Mouse (Mus musculus) midbrain, embryonic 16.5 days (tissue): Measurements from ENCODE around the gene Izumo1. TPM values are rescaled to one million over a fixed set of nuclear protein-coding genes. Genes with fewer than 3 reads are reported as not detected.

Experiments used
- ATAC-seq: fragments of 200-750 bp; cut with Nextera tagmentation; 2 replicates; pipeline ENCODE4 v1.8.0; 2017; ENCODE audit warnings: moderate TSS enrichment
- H3K27ac ChIP-seq: fragments of 300-500 bp; sonication (generic); 2 replicates; pipeline ENCODE4 v1.5.1; 2014; ENCODE audit warnings: mild to moderate bottlenecking, low read length, mixed read lengths
- H3K27me3 ChIP-seq: fragments of 300-500 bp; sonication (generic); 2 replicates; pipeline ENCODE4 v1.6.1; 2014; ENCODE audit warnings: low read depth, low read length, mixed read lengths; ENCODE audit not compliant: control insufficient read depth, insufficient read depth
- H3K36me3 ChIP-seq: fragments of 300-500 bp; sonication (generic); 2 replicates; pipeline ENCODE4 v1.6.1; 2014; ENCODE audit warnings: mild to moderate bottlenecking, low read length, moderate library complexity, mixed read lengths; ENCODE audit not compliant: control insufficient read depth, insufficient read depth
- H3K4me1 ChIP-seq: fragments of 300-500 bp; sonication (generic); 2 replicates; pipeline ENCODE4 v1.6.1; 2014; ENCODE audit warnings: mild to moderate bottlenecking, low read length, mixed read lengths; ENCODE audit not compliant: control insufficient read depth, insufficient read depth
- H3K4me2 ChIP-seq: fragments of 300-500 bp; sonication (generic); 2 replicates; pipeline ENCODE4 v1.6.1; 2014; ENCODE audit warnings: mild to moderate bottlenecking, low read length, mixed read lengths
- H3K4me3 ChIP-seq: fragments of 300-500 bp; sonication (generic); 2 replicates; pipeline ENCODE4 v1.5.1; 2014; ENCODE audit warnings: low read depth, mild to moderate bottlenecking, low read length, moderate library complexity, mixed read lengths
- H3K9ac ChIP-seq: fragments of 300-500 bp; sonication (generic); 2 replicates; pipeline ENCODE4 v1.6.1; 2014; ENCODE audit warnings: low read depth, low read length, mixed read lengths
- H3K9me3 ChIP-seq: fragments of 300-500 bp; sonication (generic); replicated peaks from 2 replicates; pipeline ENCODE4 v1.6.1; 2014; ENCODE audit warnings: mild to moderate bottlenecking, low read length, mixed read lengths; ENCODE audit not compliant: control insufficient read depth, poor library complexity, severe bottlenecking
- WGBS: fragments of 180-500 bp; shearing (Covaris S2); extraction: QIAGEN DNeasy Blood & Tissue Kit; methylation state at CpG from one replicate; pipeline ENCODE4 v1.1.7; 2014; 5-methylcytosine and 5-hydroxymethylcytosine counted together
- polyA plus RNA-seq: library from polyadenylated mRNA; unstranded; fragments of >200 nt; fragmentation: Nextera tagmentation; extraction: Ambion mirVana; gene quantifications from 2 replicates; pipeline ENCODE4 v1.2.1, GENCODE M21; 2015

Izumo1 gene
- polyA plus RNA-seq, 1 experiment from 2014 or later, result not detected

DNA sequence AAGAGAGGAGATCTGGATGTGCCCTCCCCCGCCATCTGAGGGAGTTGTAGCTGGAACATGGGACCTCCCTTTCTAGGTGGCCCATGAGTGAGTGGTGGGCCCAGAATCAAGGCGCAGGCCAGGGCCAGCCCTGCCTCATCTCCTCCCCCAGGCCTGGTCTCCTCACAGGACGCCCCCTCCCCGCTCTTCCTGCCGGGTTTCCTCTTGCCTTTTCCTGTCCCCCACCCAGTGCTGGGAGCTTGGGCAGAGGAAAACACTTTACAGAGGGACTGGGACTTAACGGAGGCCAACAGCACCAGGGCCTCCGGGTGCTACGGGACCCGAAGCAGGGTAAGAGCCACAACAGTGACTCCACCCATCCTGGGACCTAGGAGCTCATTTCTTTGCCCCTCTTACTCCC, 5.7 kb downstream of the Izumo1 start, which contains the start of gene Rasip1:
Gene Rasip1, plus strand, starts transcription at position 228 of the 400 bp plus-strand sequence.
- no peaks in the 10 kb centered on the region for H3K36me3 ChIP-seq
- peak within 1 kb of the TSS; percentile 93 for H3K27ac ChIP-seq
- 92% methylated on average over 9 of the region's 9 CpGs for WGBS
- peaks cover 2% of the 10 kb centered on the region for H3K27me3 ChIP-seq
- H3K4me3 ChIP-seq, result peak within 1 kb of the TSS; percentile 61
- peak within 1 kb of the TSS; percentile 90 for H3K4me2 ChIP-seq
- peak within 1 kb of the TSS; percentile 92 for H3K9ac ChIP-seq
- H3K4me1 ChIP-seq, result peaks cover 9% of the 10 kb centered on the region; the same call in 1 of the 2 replicates
- H3K9me3 ChIP-seq, result no peaks in the 10 kb centered on the region
- ATAC-seq, result no peak

DNA sequence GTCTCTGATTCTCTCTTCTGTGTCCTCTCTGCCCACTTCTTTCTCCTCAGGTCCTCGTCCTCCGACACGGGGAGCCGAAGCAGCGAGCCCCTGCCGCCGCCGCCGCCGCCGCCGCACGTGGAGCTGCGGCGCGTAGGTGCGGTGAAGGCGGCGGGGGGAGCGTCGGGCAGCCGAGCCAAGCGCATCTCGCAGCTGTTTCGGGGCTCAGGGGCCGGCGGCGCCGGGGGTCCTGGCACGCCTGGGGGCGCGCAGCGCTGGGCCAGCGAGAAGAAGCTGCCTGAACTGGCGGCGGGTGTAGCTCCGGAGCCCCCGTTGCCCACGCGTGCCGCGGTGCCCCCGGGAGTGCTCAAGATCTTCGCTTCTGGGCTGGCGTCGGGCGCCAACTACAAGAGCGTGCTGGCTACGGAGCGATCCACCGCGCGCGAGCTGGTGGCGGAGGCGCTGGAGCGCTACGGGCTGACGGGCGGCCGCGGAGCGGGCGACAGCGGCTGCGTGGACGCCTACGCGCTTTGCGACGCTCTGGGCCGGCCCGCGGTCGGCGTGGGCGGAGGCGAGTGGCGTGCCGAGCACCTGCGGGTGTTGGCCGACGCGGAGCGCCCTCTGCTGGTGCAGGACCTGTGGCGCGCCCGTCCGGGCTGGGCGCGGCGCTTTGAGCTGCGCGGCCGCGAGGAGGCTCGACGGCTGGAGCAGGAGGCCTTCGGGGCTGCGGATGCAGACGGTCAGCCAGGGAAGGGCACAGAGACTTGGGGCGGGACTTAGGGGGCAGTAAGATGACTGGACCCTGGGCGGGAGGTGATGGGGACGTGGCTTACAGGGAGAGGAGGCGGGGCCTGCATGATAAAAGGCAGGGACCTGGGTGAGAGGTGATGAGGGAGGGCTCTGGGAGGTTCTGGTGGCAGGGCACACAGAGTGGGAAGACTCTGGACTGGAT, 7.0 kb downstream of the Izumo1 start:
- Histone ChIP-seq H3K9me3 (no peaks in the 10 kb centered on the region), H3K27ac (peak overlapping the region; percentile 93), H3K27me3 (peaks cover 2% of the 10 kb centered on the region), H3K36me3 (no peaks in the 10 kb centered on the region; the same call in 1 of the 2 replicates), H3K4me3 (peak overlapping the region; percentile 61), H3K9ac (peak overlapping the region; percentile 92), H3K4me1 (peaks cover 11% of the 10 kb centered on the region; the same call in 1 of the 2 replicates), H3K4me2 (peak overlapping the region; percentile 90)
- under 1% methylated on average over 104 of the region's 105 CpGs for WGBS
- peak; percentile 89 for ATAC-seq

DNA sequence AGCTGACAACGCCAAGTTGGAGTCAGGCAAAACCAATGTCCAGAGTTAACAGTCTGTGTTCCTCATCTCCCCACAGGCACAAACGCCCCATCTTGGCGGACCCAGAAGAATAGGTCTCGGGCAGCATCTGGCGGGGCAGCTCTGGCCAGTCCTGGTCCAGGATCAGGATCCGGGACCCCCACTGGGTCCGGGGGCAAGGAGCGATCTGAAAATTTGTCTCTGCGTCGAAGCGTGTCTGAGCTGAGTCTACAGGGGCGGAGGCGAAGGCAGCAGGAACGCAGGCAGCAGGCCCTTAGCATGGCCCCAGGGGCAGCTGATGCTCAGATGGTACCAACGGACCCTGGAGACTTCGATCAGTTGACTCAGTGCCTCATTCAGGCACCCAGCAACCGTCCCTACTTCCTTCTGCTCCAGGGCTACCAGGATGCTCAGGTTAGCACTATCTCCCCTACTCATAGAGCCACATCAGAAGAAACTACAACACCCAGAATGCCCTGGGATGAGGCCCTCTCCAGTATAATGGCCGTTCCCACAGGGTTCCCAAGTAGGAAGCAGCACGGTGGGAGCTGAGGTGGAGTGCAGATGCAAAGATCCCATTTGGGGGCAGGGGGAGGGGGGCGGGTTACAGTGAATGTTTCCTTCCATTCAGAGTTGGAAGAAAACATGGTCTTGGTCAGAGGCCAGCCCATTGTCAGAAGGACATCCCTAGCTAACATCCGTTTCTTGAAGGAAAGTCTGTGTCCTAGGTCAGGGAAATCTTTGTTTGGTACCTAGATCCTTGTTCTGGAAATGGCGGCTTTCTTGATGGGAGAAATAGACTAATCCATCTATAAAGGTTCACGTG, 8.7 kb downstream of the Izumo1 start:
- ATAC-seq, result no peak
- H3K36me3 ChIP-seq, result peaks cover under 1% of the 10 kb centered on the region
- H3K4me1 ChIP-seq, result peaks cover 11% of the 10 kb centered on the region; the same call in 1 of the 2 replicates
- H3K9me3 ChIP-seq, result no peaks in the 10 kb centered on the region
- no peak overlapping the region for H3K9ac ChIP-seq
- no peak overlapping the region for H3K27ac ChIP-seq
- H3K4me2 ChIP-seq, result no peak overlapping the region
- 71% methylated on average over 23 of the region's 23 CpGs for WGBS
- H3K27me3 ChIP-seq, result peaks cover 2% of the 10 kb centered on the region
- H3K4me3 ChIP-seq, result no peak overlapping the region

DNA sequence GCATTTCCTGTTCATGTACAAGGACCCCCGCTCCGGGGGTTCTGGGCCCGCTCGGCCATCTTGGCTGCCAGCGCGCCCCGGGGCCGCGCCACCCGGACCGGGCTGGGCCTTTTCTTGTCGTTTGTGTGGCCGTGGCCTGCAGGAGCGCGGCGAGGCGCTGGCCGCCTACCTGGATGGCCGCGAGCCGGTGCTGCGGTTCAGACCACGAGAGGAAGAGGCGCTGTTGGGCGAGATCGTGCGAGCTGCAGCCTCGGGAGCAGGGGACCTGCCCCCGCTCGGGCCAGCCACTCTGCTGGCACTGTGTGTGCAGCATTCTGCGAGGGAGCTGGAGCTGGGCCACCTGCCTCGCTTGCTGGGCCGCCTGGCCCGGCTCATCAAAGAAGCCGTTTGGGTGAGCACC, 10.9 kb downstream of the Izumo1 start:
- 24% methylated on average over 33 of the region's 35 CpGs for WGBS
- peak overlapping the region; percentile 17; the same call in 1 of the 2 replicates for H3K4me3 ChIP-seq
- H3K27me3 ChIP-seq, result peaks cover 2% of the 10 kb centered on the region
- H3K4me2 ChIP-seq, result peak overlapping the region; percentile 42
- ATAC-seq, result no peak
- H3K4me1 ChIP-seq, result peaks cover 11% of the 10 kb centered on the region; the same call in 1 of the 2 replicates
- H3K9ac ChIP-seq, result peak overlapping the region; percentile 39
- no peak overlapping the region for H3K27ac ChIP-seq
- no peaks in the 10 kb centered on the region for H3K9me3 ChIP-seq
- peaks cover 13% of the 10 kb centered on the region for H3K36me3 ChIP-seq

DNA sequence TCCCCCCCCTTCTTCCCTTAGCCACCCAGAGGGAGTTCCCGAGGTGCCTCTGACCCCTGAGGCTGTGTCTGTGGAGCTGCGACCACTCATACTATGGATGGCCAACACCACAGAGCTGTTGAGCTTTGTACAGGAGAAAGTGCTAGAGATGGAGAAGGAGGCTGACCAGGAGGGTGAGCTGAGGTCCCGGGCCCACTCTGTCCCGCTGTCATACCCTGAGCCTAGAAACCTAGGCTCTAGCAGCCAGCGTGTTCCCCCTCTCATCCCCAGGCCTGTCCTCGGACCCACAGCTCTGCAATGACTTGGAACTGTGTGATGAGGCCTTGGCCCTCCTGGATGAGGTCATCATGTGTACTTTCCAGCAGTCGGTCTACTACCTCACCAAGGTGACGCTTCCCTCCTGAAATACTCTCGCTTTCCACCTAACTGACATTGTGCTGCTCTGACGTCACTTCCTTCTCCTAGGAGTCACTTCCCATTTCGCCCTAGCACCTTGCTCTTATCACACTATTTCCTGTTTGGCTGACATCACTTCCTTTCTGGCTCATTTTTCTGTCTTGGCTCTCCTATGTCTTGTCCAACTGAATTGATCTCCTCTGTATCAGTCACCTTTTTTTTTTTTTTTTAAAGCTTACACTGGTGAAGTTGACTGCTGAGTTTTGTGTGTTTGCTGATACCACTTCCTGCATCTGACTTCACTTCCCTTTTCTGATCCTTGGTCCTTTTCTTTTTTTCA, 13.5 kb downstream of the Izumo1 start:
- ATAC-seq, result no peak
- Histone ChIP-seq H3K9me3 (no peaks in the 10 kb centered on the region), H3K4me3 (no peak overlapping the region), H3K9ac (no peak overlapping the region), H3K36me3 (peaks cover 13% of the 10 kb centered on the region), H3K4me2 (no peak overlapping the region), H3K27me3 (peaks cover 2% of the 10 kb centered on the region), H3K4me1 (peaks cover 8% of the 10 kb centered on the region), H3K27ac (no peak overlapping the region)
- WGBS, result 87% methylated on average over 11 of the region's 11 CpGs

DNA sequence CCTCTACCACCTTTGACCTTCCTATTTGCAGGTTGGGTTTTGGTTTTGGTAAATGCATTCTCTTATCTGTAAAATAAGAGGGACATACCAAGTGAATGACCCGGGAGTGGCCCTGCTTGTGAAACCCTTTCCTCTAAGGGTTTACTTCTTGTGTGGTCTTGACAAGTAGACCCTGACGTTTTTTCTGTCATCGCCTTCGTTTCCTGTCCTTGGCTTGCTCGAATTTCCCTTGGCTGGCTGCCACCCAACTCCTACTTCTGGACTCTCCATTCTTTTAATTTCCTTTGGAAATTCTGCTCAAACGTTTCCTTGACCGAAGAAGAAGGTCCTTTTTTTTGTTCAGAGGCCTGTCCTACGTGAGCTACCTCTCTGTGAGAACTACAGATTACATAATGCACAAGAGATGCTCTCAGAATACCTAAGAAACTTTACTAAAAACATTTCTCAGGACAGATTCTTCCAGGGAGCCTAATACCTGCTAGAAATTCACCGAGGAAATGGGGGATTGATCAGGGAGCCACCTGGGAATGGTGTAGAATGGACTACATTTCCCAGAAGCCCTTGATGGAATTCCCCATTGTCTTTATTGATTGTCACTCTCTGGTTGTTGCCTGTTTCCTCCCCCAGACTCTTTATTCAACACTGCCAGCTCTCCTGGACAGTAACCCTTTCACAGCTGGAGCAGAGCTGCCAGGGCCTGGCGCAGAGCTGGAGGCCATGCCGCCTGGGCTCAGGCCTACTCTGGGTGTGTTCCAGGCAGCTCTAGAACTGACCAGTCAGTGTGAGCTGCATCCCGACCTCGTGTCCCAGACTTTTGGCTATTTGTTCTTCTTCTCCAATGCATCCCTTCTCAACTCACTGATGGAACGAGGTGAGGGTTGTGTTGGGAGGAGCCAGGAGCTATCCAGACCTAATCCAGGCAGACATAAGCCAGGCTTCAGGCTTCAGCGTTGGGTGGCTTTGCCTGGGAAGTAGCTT, 14.4 kb downstream of the Izumo1 start:
- H3K36me3 ChIP-seq, result peaks cover 13% of the 10 kb centered on the region
- WGBS, result 84% methylated on average over 15 of the region's 15 CpGs
- no peak overlapping the region for H3K9ac ChIP-seq
- H3K4me3 ChIP-seq, result no peak overlapping the region
- H3K27ac ChIP-seq, result no peak overlapping the region
- H3K9me3 ChIP-seq, result no peaks in the 10 kb centered on the region
- no peak overlapping the region for H3K4me2 ChIP-seq
- H3K27me3 ChIP-seq, result peaks cover 2% of the 10 kb centered on the region
- no peak for ATAC-seq
- peaks cover 8% of the 10 kb centered on the region for H3K4me1 ChIP-seq

DNA sequence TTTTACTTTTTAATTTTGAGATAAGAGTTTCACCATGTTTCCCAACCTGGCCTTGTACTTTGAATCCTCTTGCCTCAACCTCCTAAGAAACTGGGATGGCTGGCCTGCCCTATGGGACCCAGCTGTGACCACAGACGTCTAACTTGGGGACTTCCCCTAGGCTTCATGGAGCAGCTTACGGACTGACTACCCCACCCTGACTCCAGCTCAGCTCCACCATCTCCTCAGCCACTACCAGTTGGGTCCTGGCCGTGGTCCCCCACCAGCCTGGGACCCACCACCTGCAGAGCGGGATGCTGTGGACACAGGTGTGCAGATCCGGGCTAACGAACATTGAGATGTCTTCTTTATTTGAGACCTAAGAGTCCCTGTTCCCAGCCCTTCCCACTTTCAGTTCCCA, 16.1 kb downstream of the Izumo1 start:
- H3K9me3 ChIP-seq, result no peaks in the 10 kb centered on the region
- H3K4me3 ChIP-seq, result no peak overlapping the region
- no peak overlapping the region for H3K4me2 ChIP-seq
- WGBS, result 98% methylated on average over 6 of the region's 6 CpGs
- peaks cover 13% of the 10 kb centered on the region for H3K36me3 ChIP-seq
- no peak for ATAC-seq
- no peaks in the 10 kb centered on the region for H3K27me3 ChIP-seq
- no peak overlapping the region for H3K27ac ChIP-seq
- H3K9ac ChIP-seq, result no peak overlapping the region
- H3K4me1 ChIP-seq, result peaks cover 11% of the 10 kb centered on the region
